Mouse (Mus musculus): ENCODE measurements around the gene Car8. TPM values are rescaled to one million over a fixed set of nuclear protein-coding genes. Genes with fewer than 3 reads are reported as not detected.
A peak's percentile ranks its signal among the peaks of the same experiment; 100 is the strongest.

Gene Car8
- polyA plus RNA-seq, 1 experiment from 2014 or later: 14.0 TPM

- no peaks in the 10 kb centered on the region for H3K4me1 ChIP-seq (ENCODE audit: control insufficient read depth, insufficient read depth, low read length)
- H3K9ac ChIP-seq (ENCODE audit: low read depth, low read length): no peak overlapping the region
- no peaks in the 10 kb centered on the region for H3K36me3 ChIP-seq (ENCODE audit: control insufficient read depth, insufficient read depth, low read length)
- H3K4me2 ChIP-seq (ENCODE audit: low read length): no peak overlapping the region
- 56% methylated on average over 1 of the region's 1 CpGs for WGBS
- H3K27me3 ChIP-seq (ENCODE audit: control insufficient read depth, insufficient read depth, low read depth, low read length): no peaks in the 10 kb centered on the region
- H3K4me3 ChIP-seq (ENCODE audit: low read depth, low read length): no peak overlapping the region
- no peaks in the 10 kb centered on the region for H3K9me3 ChIP-seq (replicated peaks; ENCODE audit: control insufficient read depth, low read length, poor library complexity, severe bottlenecking)
- H3K27ac ChIP-seq (ENCODE audit: low read length): no peak overlapping the region
- ATAC-seq: no peak
Measured at GRCm38 (mm10) chr4:8207924-8208323, 30.9 kb downstream of the Car8 start.

DNA sequence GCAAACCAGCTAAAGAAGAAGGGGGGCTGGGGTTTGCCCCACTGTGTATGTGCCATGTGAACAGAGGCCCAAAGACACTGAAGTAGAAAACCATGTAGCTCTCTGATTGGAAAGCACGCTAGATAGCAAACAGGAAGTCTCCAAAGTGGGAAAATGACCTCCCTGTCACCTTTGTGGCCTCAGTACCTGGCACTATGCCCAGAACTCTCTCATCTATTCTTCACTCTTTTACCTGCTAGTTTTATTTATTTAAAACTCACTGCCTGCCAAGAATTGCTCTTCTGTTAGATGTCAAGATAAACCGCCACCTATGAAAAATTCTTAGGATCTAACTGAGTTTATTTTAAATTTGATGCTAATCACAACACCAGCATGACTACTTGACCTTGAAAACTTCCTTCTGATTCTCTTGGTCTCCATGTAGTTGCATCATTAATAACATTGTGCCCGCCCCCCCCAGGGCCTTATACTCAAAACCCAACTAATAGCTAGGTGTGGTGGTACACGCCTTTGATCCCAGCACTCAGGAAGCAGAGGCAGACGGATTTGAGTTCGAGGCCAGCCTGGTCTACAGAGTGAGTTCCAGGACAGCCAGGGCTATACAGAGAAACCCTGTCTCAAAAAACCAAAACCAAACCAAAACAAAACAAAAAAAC lies 31.8 kb downstream of the Car8 start:
- Histone ChIP-seq H3K4me1 (ENCODE audit: control insufficient read depth, insufficient read depth, low read length) (no peaks in the 10 kb centered on the region), H3K27me3 (ENCODE audit: control insufficient read depth, insufficient read depth, low read depth, low read length) (no peaks in the 10 kb centered on the region), H3K27ac (ENCODE audit: low read length) (no peak overlapping the region), H3K36me3 (ENCODE audit: control insufficient read depth, insufficient read depth, low read length) (no peaks in the 10 kb centered on the region), H3K4me2 (ENCODE audit: low read length) (no peak overlapping the region), H3K9me3 (replicated peaks; ENCODE audit: control insufficient read depth, low read length, poor library complexity, severe bottlenecking) (no peaks in the 10 kb centered on the region), H3K9ac (ENCODE audit: low read depth, low read length) (no peak overlapping the region), H3K4me3 (ENCODE audit: low read depth, low read length) (no peak overlapping the region)
- no peak for ATAC-seq
- 88% methylated on average over 6 of the region's 6 CpGs for WGBS

GRCm38 (mm10) chr4:8205089-8205649 lies 33.7 kb downstream of the Car8 start:
- Histone ChIP-seq H3K4me3 (ENCODE audit: low read depth, low read length) (no peak overlapping the region), H3K27me3 (ENCODE audit: control insufficient read depth, insufficient read depth, low read depth, low read length) (no peaks in the 10 kb centered on the region), H3K36me3 (ENCODE audit: control insufficient read depth, insufficient read depth, low read length) (no peaks in the 10 kb centered on the region), H3K4me1 (ENCODE audit: control insufficient read depth, insufficient read depth, low read length) (no peaks in the 10 kb centered on the region), H3K4me2 (ENCODE audit: low read length) (no peak overlapping the region), H3K9me3 (replicated peaks; ENCODE audit: control insufficient read depth, low read length, poor library complexity, severe bottlenecking) (no peaks in the 10 kb centered on the region), H3K9ac (ENCODE audit: low read depth, low read length) (no peak overlapping the region), H3K27ac (ENCODE audit: low read length) (no peak overlapping the region)
- ATAC-seq: no peak
- WGBS: 74% methylated on average over 4 of the region's 4 CpGs

DNA sequence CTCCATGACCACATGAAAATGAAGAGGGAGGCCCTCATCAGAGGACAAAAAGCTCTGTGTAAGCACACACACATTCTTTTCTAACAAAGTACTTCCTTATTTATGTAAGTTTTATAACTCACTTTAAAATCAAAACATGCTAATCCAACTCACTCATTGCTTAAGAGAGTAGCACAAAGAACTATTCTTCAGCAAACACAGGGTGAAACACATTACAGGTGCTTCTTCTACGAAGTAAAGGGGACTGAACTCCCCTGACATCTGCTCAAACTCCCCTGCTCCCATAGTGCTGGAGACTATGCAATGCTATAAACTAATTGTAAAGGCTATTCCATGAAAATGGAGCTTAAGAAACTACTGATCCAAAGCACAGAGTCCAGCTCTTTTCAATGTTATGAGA lies 35.5 kb downstream of the Car8 start:
- Histone ChIP-seq H3K4me2 (ENCODE audit: low read length) (no peak overlapping the region), H3K27ac (ENCODE audit: low read length) (no peak overlapping the region), H3K4me3 (ENCODE audit: low read depth, low read length) (no peak overlapping the region), H3K9me3 (replicated peaks; ENCODE audit: control insufficient read depth, low read length, poor library complexity, severe bottlenecking) (no peaks in the 10 kb centered on the region), H3K9ac (ENCODE audit: low read depth, low read length) (no peak overlapping the region), H3K36me3 (ENCODE audit: control insufficient read depth, insufficient read depth, low read length) (no peaks in the 10 kb centered on the region), H3K27me3 (ENCODE audit: control insufficient read depth, insufficient read depth, low read depth, low read length) (no peaks in the 10 kb centered on the region), H3K4me1 (ENCODE audit: control insufficient read depth, insufficient read depth, low read length) (no peaks in the 10 kb centered on the region)
- WGBS: 53% methylated on average over 1 of the region's 1 CpGs
- ATAC-seq: no peak

DNA sequence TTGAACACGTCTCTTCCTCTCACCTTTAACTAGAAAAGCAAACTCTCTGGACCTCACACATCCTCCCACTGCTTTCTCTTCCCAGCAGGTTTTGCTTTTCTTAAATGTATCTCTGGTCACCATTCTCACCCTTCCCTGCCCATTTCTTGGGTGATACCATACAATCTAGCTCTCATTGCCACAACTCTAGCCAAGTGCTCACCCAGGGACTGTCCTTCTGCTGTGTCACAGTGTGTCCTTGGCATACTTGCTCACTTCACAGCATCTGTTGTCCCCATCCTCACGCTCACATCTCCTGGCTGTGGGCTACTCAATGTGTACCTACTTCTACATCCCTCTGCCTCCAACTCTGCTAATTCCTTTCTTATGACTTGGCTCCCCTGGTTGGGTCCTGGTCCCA lies 37.2 kb downstream of the Car8 start:
- H3K9me3 ChIP-seq (replicated peaks; ENCODE audit: control insufficient read depth, low read length, poor library complexity, severe bottlenecking): no peaks in the 10 kb centered on the region
- H3K36me3 ChIP-seq (ENCODE audit: control insufficient read depth, insufficient read depth, low read length): no peaks in the 10 kb centered on the region
- no peaks in the 10 kb centered on the region for H3K4me1 ChIP-seq (ENCODE audit: control insufficient read depth, insufficient read depth, low read length)
- 90% methylated on average over 2 of the region's 2 CpGs for WGBS
- H3K4me2 ChIP-seq (ENCODE audit: low read length): no peak overlapping the region
- no peak overlapping the region for H3K27ac ChIP-seq (ENCODE audit: low read length)
- H3K9ac ChIP-seq (ENCODE audit: low read depth, low read length): no peak overlapping the region
- H3K27me3 ChIP-seq (ENCODE audit: control insufficient read depth, insufficient read depth, low read depth, low read length): no peaks in the 10 kb centered on the region
- no peak for ATAC-seq
- H3K4me3 ChIP-seq (ENCODE audit: low read depth, low read length): no peak overlapping the region

- H3K4me2 ChIP-seq (ENCODE audit: low read length): no peak overlapping the region
- H3K36me3 ChIP-seq (ENCODE audit: control insufficient read depth, insufficient read depth, low read length): no peaks in the 10 kb centered on the region
- H3K4me1 ChIP-seq (ENCODE audit: control insufficient read depth, insufficient read depth, low read length): no peaks in the 10 kb centered on the region
- no peak overlapping the region for H3K27ac ChIP-seq (ENCODE audit: low read length)
- ATAC-seq: no peak
- H3K9ac ChIP-seq (ENCODE audit: low read depth, low read length): no peak overlapping the region
- no peak overlapping the region for H3K4me3 ChIP-seq (ENCODE audit: low read depth, low read length)
- no peaks in the 10 kb centered on the region for H3K27me3 ChIP-seq (ENCODE audit: control insufficient read depth, insufficient read depth, low read depth, low read length)
- 80% methylated on average over 5 of the region's 5 CpGs for WGBS
- no peaks in the 10 kb centered on the region for H3K9me3 ChIP-seq (replicated peaks; ENCODE audit: control insufficient read depth, low read length, poor library complexity, severe bottlenecking)
Measured at GRCm38 (mm10) chr4:8200081-8200480, 38.8 kb downstream of the Car8 start.

DNA sequence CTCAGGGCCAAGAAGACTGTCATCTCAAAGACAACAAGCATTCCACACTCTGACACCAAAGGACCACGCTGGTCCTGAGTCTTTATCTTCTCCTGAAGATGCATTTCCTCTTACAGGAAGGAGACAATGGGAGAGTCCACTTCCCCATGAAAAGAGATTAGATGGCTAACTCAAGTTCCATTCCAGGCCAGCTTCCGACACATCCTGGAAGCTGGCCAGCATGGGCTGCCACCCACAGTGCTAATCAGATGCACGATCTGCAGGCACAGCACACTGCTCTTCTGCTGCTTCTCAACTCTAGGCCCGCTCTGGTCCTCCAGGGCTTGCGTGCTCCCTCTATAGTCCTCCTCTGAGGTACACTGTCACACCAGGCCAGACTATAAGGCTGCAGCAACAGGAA lies 40.8 kb downstream of the Car8 start:
- H3K9ac ChIP-seq (ENCODE audit: low read depth, low read length): no peak overlapping the region
- no peak overlapping the region for H3K4me2 ChIP-seq (ENCODE audit: low read length)
- H3K36me3 ChIP-seq (ENCODE audit: control insufficient read depth, insufficient read depth, low read length): no peaks in the 10 kb centered on the region
- H3K27ac ChIP-seq (ENCODE audit: low read length): no peak overlapping the region
- no peaks in the 10 kb centered on the region for H3K27me3 ChIP-seq (ENCODE audit: control insufficient read depth, insufficient read depth, low read depth, low read length)
- H3K4me3 ChIP-seq (ENCODE audit: low read depth, low read length): no peak overlapping the region
- no peaks in the 10 kb centered on the region for H3K4me1 ChIP-seq (ENCODE audit: control insufficient read depth, insufficient read depth, low read length)
- no peaks in the 10 kb centered on the region for H3K9me3 ChIP-seq (replicated peaks; ENCODE audit: control insufficient read depth, low read length, poor library complexity, severe bottlenecking)
- ATAC-seq: no peak
- WGBS: 53% methylated on average over 5 of the region's 5 CpGs

DNA sequence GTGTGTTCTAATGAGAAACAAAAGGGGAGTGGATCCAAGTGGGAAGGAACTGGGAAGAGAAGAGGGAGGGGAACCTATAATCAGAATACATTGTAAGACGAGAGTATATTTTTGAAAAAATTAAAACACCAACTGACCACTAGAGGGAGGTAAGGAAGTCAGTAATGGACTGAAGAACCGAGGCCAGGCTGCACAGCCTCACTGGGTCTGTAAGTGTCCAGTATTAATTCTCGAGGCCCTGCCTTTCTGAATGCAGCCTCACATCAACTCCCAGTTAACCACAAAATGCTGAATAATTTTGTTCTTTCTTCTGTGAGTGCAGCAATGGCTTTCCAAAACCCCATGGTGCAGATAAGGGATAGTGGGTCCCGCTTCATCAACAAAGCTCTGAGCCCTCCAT lies 48.4 kb downstream of the Car8 start:
- Histone ChIP-seq H3K4me2 (ENCODE audit: low read length) (no peak overlapping the region), H3K27me3 (ENCODE audit: control insufficient read depth, insufficient read depth, low read depth, low read length) (no peaks in the 10 kb centered on the region), H3K36me3 (ENCODE audit: control insufficient read depth, insufficient read depth, low read length) (no peaks in the 10 kb centered on the region), H3K27ac (ENCODE audit: low read length) (no peak overlapping the region), H3K4me3 (ENCODE audit: low read depth, low read length) (no peak overlapping the region), H3K9ac (ENCODE audit: low read depth, low read length) (no peak overlapping the region), H3K9me3 (replicated peaks; ENCODE audit: control insufficient read depth, low read length, poor library complexity, severe bottlenecking) (no peaks in the 10 kb centered on the region), H3K4me1 (ENCODE audit: control insufficient read depth, insufficient read depth, low read length) (no peaks in the 10 kb centered on the region)
- 80% methylated on average over 4 of the region's 4 CpGs for WGBS
- no peak for ATAC-seq

DNA sequence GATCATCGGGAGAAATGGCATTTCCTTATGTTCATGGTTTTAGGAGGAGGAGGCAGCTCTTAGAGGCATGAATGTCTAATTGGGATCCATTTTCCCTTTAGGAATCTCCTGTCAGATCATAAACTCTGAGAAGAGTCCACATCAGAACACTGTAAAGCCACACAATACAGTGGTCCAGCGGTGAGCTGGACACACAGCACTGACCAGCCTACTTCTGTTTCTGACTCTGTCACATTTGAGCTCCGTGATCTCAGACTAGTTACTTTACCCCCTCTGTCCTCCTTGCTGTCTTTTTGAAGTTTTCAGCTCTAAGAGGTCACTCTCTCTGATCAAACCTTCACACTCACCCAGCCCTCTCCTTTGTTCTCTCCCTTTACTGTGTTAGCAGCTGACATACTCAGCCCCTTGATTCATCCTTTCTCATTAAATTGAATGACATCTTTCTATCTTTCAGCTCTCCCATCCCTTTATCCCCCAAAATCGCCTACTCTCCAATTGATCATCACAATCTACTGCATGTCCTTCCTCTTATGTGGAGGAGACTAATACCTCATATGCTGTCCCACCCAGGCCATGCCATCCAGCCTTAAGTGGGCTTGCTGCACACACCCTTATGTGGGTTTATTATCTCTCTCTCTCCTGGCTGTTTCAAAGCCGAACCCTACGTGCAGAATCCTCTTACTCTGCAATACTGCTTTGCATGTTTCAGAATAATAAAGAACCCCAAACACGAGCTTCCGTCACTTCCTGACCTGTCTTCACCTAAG lies 51.7 kb downstream of the Car8 start:
- H3K4me3 ChIP-seq (ENCODE audit: low read depth, low read length): no peak overlapping the region
- H3K27ac ChIP-seq (ENCODE audit: low read length): no peak overlapping the region
- WGBS: 64% methylated on average over 8 of the region's 8 CpGs
- no peaks in the 10 kb centered on the region for H3K36me3 ChIP-seq (ENCODE audit: control insufficient read depth, insufficient read depth, low read length)
- no peaks in the 10 kb centered on the region for H3K27me3 ChIP-seq (ENCODE audit: control insufficient read depth, insufficient read depth, low read depth, low read length)
- H3K4me2 ChIP-seq (ENCODE audit: low read length): no peak overlapping the region
- H3K9me3 ChIP-seq (replicated peaks; ENCODE audit: control insufficient read depth, low read length, poor library complexity, severe bottlenecking): no peaks in the 10 kb centered on the region
- no peaks in the 10 kb centered on the region for H3K4me1 ChIP-seq (ENCODE audit: control insufficient read depth, insufficient read depth, low read length)
- H3K9ac ChIP-seq (ENCODE audit: low read depth, low read length): no peak overlapping the region
- peak; percentile 71; the same call in 1 of the 2 replicates for ATAC-seq

Measured in midbrain, embryonic 16.5 days (tissue).